Mouse (Mus musculus) CD4-positive, CD25-positive, alpha-beta regulatory T cell, adult 2 months (primary cell): ENCODE measurements at regions not wholly inside any gene's neighbourhood (a gene's known extent, or its start where the extent isn't known, plus 50 kb on each side); places are given as distances from the start of the nearest gene placed in this dataset.

Source experiments
- DNase-seq: peaks from one replicate; pipeline ENCODE4 v3.0.0-alpha.2; 2012; ENCODE audit warnings: low read depth, low spot score

DNA sequence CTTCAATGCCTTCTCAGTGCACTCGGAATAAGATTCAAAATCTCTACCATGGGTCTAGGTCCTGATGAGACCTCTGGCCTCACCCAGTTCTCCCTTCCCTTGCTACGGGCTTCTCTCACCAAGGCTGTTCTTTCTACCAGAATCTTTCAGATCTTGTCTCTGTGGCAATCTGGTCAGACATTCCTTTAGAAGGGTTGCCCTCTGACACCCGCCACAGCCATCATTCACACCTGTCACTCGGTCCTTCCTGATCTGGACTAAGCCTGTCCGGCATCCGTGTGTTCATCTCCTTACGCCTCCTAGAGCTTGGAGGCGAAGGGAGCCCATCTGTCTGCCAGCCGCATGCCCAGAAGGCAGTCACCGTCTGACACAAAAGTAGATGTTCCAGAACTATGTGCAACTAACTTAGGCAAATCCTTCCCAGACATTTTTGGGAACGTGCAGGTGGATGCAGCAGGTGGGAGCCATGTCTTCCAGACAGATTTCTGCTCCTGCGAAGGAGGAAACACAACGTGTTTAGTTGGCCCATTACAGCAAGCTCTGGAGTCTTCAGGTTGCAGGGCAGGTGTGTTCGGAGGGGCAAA, 77.7 kb downstream of the Fam76b start:
- no peak for DNase-seq

- DNase-seq: no peak
Measured at GRCm38 (mm10) chr9:13906736-13907135, 79.2 kb downstream of the Fam76b start.

DNA sequence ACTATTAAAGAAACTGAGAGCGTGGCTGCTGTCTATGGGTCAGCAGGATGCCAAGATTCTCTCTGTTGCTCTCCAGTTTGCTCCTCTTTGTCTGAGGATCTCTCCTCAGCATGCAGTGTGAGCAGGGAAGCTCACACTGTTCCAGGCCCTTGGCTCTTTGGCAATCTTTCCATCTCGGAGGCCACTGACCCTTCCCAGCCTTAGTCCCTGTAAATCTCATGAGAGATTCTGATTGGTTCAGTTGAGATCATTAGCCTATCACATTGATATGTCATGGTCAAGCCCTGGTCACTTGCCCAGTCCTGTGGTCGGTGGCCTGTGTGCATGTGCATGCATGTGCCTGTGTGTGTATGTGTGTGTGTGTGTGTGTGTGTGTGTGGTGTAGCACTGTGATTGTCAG, 82.1 kb downstream of the Fam76b start:
- DNase-seq: no peak

DNA sequence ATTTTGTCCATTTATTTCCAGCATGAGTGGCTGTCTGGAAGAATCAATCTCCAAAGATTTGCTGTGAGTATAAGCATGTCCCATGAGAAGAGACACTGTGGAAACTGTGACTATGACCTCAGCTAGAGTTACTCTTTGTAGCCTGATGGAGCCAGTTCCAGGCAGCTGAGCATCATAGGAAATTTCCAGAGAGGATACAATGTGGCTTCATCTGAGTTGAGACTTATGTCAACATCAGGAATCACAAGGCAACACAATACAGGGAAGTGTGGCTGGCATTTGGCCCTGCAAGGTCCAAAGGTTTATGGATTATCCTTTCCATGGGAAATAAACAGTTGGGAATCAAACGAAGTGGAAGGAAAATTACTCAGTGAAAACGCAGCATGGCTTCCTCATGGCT, 82.6 kb downstream of the Fam76b start:
- DNase-seq: no peak

GRCm38 (mm10) chr9:13913459-13913858, 85.9 kb downstream of the Fam76b start:
- DNase-seq: no peak

- DNase-seq: no peak
Measured at GRCm38 (mm10) chr9:13914131-13914530, 86.6 kb downstream of the Fam76b start.

- no peak for DNase-seq
Measured at GRCm38 (mm10) chr9:13914847-13915246, 87.3 kb downstream of the Fam76b start.

DNA sequence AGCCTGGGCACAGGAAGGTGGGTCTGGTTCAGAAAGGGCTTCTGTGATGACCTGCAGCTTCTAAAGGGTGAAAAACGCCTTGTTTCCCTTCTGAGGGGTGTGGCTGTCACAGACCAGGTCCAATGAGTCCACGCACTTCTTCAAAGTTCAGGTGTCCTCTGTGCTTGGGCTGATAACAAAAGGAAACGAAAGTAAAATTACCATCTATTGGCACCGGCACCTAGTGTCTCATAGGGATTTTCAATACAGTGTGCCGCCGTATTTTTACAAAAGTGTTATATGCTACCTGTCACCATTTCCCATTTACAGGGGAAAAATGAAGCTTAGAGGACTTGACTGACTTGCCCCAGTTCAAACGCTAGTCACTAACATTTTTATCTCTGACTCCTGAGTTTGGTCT, 89.3 kb downstream of the Fam76b start:
- peak; percentile 20 for DNase-seq

DNA sequence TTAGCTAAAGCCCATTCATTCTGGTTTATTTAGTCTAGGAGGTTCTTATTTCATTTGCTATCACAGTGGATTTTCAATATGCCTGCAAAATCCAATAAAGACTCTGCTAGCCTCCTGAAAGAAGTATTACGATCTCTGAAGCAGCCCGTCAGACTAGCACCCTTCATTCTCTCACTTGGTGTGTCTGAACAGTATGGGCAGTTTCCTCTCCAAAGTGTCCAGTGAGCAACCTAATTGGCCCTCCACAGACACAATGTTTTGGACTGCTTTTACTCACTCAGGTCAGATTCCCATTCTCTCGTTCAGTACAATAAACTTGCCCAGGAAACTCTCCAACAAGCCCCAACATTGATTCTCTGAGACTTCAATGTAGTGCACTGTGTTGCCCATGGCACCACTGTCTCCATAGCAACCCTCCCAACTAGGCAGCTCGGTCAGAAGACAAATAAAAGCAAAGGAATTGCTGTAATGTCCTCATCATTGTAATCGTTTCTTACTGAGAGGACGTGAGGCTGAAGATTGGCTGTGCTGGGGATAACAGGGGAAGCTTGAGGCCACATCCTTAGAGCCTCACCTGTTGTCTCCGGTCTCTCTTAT, 91.2 kb downstream of the Fam76b start:
- peak; percentile 7 for DNase-seq

- no peak for DNase-seq
Measured at GRCm38 (mm10) chr9:13919739-13920410, 92.4 kb downstream of the Fam76b start.

- DNase-seq: no peak
Measured at GRCm38 (mm10) chr9:13920623-13921022, 93.1 kb downstream of the Fam76b start.

DNA sequence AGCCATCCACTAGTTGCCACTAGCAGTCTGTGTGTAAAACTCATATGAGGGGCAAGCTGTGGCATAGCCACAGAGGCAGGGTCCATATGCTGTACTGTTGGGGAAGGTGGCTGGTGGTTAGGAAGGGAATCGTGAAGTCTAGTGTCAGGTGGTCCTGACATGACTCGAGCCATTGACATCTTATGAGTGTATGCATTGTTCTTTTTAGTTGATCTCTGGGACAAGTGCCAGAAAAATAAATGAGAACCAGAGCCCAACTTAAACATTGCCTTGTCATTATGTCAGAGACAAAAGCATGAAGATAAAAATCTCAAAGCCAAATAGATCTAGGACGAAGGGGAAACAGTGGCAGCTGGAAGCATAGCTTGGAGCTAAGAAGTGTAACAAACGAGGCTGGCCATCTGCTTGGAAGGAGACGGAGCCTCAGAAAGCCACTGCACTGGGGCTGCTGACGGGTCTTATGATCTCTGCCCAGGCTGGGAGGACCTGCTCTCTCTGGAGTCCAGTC, 104.5 kb downstream of the Fam76b start:
- no peak for DNase-seq

- DNase-seq: no peak
Measured at GRCm38 (mm10) chr9:13933404-13933803, 105.9 kb downstream of the Fam76b start.

DNA sequence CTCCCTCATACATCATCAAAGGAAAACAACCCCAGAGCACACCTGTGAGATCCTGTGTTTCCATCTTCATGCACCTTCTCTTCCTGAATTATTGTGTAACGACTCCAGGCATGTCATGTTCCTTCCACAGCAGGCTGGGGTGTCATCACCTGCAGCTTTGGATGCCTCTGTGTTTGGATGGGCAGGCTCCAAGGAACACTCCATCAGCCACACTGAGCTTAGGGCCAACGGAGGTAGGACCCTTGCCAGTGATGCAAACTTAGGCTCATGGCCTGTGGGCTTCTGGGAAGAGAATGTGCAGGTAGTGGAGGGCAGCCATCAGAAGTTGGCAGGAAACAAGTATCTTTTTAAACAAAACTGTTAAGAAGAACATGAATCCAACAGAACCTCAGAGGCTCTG, 109.8 kb downstream of the Fam76b start:
- no peak for DNase-seq

GRCm38 (mm10) chr9:13946519-13946918, 119.0 kb downstream of the Fam76b start:
- no peak for DNase-seq

DNA sequence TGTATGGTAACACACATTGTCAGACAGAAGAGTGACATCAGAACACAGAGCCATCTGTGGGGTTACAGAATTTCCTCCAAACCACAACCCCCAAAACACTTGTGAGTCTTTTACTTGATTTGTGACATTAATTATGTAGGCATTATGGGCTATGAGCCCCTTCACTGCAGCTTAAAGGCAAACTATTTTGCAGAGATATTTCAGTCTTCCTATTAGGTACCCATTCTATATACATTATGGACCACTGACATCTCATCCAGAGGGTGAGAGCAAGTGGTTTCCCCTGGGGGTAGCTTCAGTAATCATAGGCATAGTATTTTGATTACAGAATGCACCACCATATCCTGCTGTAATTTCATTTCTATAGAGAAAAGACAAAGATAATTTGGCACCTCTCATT, 124.6 kb downstream of the Fam76b start:
- no peak for DNase-seq

DNA sequence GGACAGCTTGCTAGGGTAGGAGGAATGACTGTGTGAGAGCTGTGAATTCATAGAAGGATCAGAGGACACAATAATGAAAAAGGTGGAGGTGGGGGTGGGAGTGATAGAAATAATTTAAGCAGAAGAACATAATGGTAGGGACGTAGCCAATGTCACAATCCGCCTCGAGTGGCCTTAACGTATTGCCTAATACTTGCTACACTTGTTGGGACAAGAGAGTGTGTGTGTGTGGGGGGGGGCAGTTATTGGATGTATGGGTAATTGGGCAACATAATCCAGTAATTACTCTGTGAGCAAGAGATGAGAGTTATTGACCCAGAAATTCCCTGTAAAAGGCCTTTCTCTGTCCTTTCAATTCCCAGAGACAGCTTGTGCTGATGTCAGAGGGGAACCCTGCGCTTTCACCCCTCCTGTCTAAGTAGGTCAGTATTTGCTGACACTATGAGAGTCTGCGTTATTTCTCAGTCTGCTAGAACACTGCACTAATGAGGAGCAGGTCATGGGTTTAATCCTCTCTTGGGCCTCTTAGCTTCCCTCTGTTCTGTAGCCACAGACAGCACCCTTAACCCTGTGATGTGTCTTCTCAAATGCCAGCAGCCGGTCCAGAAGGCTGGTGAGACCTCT, 135.7 kb downstream of the Fam76b start:
- DNase-seq: no peak

DNA sequence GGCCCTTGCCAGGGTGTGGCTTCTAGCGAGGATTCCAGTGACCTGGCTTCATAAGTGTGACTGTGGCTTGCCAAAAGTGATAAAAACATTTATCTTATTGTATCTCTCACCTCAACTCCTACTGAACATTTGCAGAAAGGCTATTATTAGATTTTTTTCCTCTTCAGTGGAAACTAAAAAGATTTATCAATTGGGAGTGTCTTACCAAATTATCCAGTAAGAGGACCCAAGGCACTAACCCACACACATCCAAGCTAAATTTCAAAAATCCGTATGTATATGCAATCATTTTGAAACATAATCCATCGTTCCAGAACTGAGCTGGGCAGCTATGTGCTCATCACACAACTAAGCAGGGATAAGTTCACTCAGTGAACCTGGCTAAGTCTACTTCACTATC, 136.3 kb downstream of the Fam76b start:
- no peak for DNase-seq

GRCm38 (mm10) chr9:13964256-13964655, 136.7 kb downstream of the Fam76b start:
- no peak for DNase-seq

- no peak for DNase-seq
Measured at GRCm38 (mm10) chr9:13966212-13966611, 138.7 kb downstream of the Fam76b start.

DNA sequence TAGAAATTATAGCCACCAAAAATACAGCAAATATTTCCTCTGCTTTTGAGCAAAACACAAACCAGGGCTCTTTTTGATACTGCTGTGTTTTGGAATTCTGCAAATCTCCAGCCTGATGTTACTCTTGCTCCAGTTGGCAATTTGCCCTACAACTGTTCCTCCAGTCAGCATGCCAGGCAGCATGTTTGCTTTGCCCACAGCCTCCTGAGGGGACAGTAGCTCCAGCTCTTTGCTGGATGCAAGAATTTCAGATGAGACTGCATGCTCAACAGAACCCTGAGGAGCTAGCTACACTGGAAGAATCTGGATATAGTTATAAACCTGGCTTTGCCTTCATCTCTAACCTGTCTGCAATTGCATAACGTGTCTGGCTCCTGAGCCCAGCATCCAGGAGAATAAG, 141.7 kb downstream of the Fam76b start:
- DNase-seq: no peak

- peak; percentile 49 for DNase-seq
Measured at GRCm38 (mm10) chr9:13973600-13973999, 146.1 kb downstream of the Fam76b start.

DNA sequence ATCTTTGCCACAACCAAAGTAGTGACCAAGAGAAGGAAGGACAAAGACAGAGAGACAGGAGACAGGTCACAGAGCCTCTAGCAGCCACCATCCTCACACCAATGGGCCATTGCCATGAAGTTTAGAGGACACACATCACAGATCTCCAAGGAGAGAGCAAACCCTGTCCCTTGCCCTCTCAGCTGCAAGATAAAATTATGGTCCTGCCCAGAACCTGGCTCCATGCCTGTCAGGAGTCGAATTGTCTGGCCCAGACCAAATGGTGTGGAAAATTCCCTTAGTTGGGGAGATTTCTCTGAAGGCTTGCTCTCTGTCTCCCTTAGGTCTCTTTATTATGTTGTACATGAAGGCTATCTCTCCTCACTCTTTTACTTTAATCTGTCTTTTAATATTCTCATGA, 147.4 kb downstream of the Fam76b start:
- DNase-seq: no peak
